Mouse (Mus musculus): ENCODE measurements around the gene Dxo. TPM values are rescaled to one million over a fixed set of nuclear protein-coding genes. Genes with fewer than 3 reads are reported as not detected.

Gene Dxo
- polyA plus RNA-seq, 1 experiment from 2014 or later = 77.7 TPM

GRCm38 (mm10) chr17:34837464-34838324 is 875 bp downstream of the Dxo start:
- H3K4me2 ChIP-seq (replicated peaks) = peak overlapping the region; percentile 99
- H3K4me3 ChIP-seq = peak overlapping the region; percentile 85
- peak overlapping the region; percentile 67 for H3K27ac ChIP-seq
- H3K9ac ChIP-seq = peak overlapping the region; percentile 84
- H3K9me3 ChIP-seq = no peaks in the 10 kb centered on the region
- ATAC-seq (ENCODE audit: insufficient number of reproducible peaks, insufficient read depth, low FRiP score, low TSS enrichment) = no peak
- peaks cover 20% of the 10 kb centered on the region for H3K4me1 ChIP-seq
- H3K36me3 ChIP-seq = peaks cover 53% of the 10 kb centered on the region
- WGBS = 39% methylated on average over 43 of the region's 43 CpGs
- no peaks in the 10 kb centered on the region for H3K27me3 ChIP-seq

- Histone ChIP-seq H3K4me3 (0 out of 2 replicates have a peak overlapping the region, but pooled peaks have one; percentile 85), H3K9me3 (no peaks in the 10 kb centered on the region), H3K4me2 (replicated peaks) (peak overlapping the region; percentile 99)
Measured at GRCm38 (mm10) chr17:34838785-34839184, 2.0 kb downstream of the Dxo start.

GRCm38 (mm10) chr17:34840736-34841307 is 4.0 kb downstream of the Dxo start:
- Histone ChIP-seq H3K27me3 (no peaks in the 10 kb centered on the region), H3K4me1 (peaks cover 17% of the 10 kb centered on the region), H3K9me3 (no peaks in the 10 kb centered on the region), H3K36me3 (peaks cover 72% of the 10 kb centered on the region), H3K9ac (no peak overlapping the region), H3K4me2 (replicated peaks) (no peak overlapping the region), H3K27ac (no peak overlapping the region), H3K4me3 (no peak overlapping the region)
- WGBS = 82% methylated on average over 6 of the region's 6 CpGs
- no peak for ATAC-seq (ENCODE audit: insufficient number of reproducible peaks, insufficient read depth, low FRiP score, low TSS enrichment)

More at GRCm38 (mm10) chr17:34838785-34839184, 2.0 kb downstream of the Dxo start:
- Histone ChIP-seq H3K9ac (no peak overlapping the region), H3K36me3 (peaks cover 51% of the 10 kb centered on the region), H3K27ac (no peak overlapping the region), H3K4me1 (peaks cover 20% of the 10 kb centered on the region), H3K27me3 (no peaks in the 10 kb centered on the region)
- 87% methylated on average over 7 of the region's 7 CpGs for WGBS
- no peak for ATAC-seq (ENCODE audit: insufficient number of reproducible peaks, insufficient read depth, low FRiP score, low TSS enrichment)

GRCm38 (mm10) chr17:34844884-34845283 is 8.1 kb downstream of the Dxo start:
- WGBS = 93% methylated on average over 13 of the region's 13 CpGs
- Histone ChIP-seq H3K9ac (no peak overlapping the region), H3K4me2 (replicated peaks) (no peak overlapping the region), H3K9me3 (no peaks in the 10 kb centered on the region), H3K4me1 (peaks cover 6% of the 10 kb centered on the region; the same call in 1 of the 2 replicates), H3K4me3 (no peak overlapping the region), H3K36me3 (peaks cover 79% of the 10 kb centered on the region), H3K27me3 (no peaks in the 10 kb centered on the region), H3K27ac (no peak overlapping the region)
- no peak for ATAC-seq (ENCODE audit: insufficient number of reproducible peaks, insufficient read depth, low FRiP score, low TSS enrichment)

- no peak overlapping the region for H3K4me2 ChIP-seq (replicated peaks)
- H3K4me3 ChIP-seq = no peak overlapping the region
- no peaks in the 10 kb centered on the region for H3K9me3 ChIP-seq
- WGBS = 84% methylated on average over 6 of the region's 6 CpGs
- H3K27ac ChIP-seq = no peak overlapping the region
- no peaks in the 10 kb centered on the region for H3K27me3 ChIP-seq
- no peak for ATAC-seq (ENCODE audit: insufficient number of reproducible peaks, insufficient read depth, low FRiP score, low TSS enrichment)
- H3K9ac ChIP-seq = no peak overlapping the region
- peaks cover 17% of the 10 kb centered on the region for H3K4me1 ChIP-seq
- H3K36me3 ChIP-seq = peaks cover 58% of the 10 kb centered on the region
Measured at GRCm38 (mm10) chr17:34847192-34847591, 10.4 kb downstream of the Dxo start.

GRCm38 (mm10) chr17:34847615-34848014 is 10.8 kb downstream of the Dxo start:
- Histone ChIP-seq H3K27ac (no peak overlapping the region), H3K9ac (no peak overlapping the region), H3K4me2 (replicated peaks) (no peak overlapping the region), H3K36me3 (peaks cover 58% of the 10 kb centered on the region), H3K4me3 (no peak overlapping the region), H3K9me3 (no peaks in the 10 kb centered on the region), H3K27me3 (no peaks in the 10 kb centered on the region), H3K4me1 (peaks cover 17% of the 10 kb centered on the region)
- no peak for ATAC-seq (ENCODE audit: insufficient number of reproducible peaks, insufficient read depth, low FRiP score, low TSS enrichment)
- 90% methylated on average over 7 of the region's 7 CpGs for WGBS

GRCm38 (mm10) chr17:34849722-34850516 is 13.1 kb downstream of the Dxo start, which contains the start of the genes Skiv2l and Nelfe:
TSS of gene Skiv2l (minus strand) at chr17:34850210.
TSS of gene Nelfe (plus strand) at chr17:34850391.
- Histone ChIP-seq H3K27ac (peak within 1 kb of the TSS; percentile 24; the same call in 1 of the 2 replicates), H3K4me3 (peak within 1 kb of the TSS; percentile 61), H3K4me1 (peaks cover 17% of the 10 kb centered on the region), H3K36me3 (peaks cover 59% of the 10 kb centered on the region), H3K27me3 (no peaks in the 10 kb centered on the region), H3K4me2 (replicated peaks) (peak within 1 kb of the TSS; percentile 83), H3K9me3 (no peaks in the 10 kb centered on the region), H3K9ac (peak within 1 kb of the TSS; percentile 70)
- ATAC-seq (ENCODE audit: insufficient number of reproducible peaks, insufficient read depth, low FRiP score, low TSS enrichment) = peak; percentile 94
- WGBS = under 1% methylated on average over 61 of the region's 65 CpGs

- peaks cover 17% of the 10 kb centered on the region for H3K4me1 ChIP-seq
- no peaks in the 10 kb centered on the region for H3K9me3 ChIP-seq
- H3K4me2 ChIP-seq (replicated peaks) = peak overlapping the region; percentile 83
- H3K36me3 ChIP-seq = peaks cover 56% of the 10 kb centered on the region
- 2% methylated on average over 25 of the region's 25 CpGs for WGBS
- peak overlapping the region; percentile 70 for H3K9ac ChIP-seq
- ATAC-seq (ENCODE audit: insufficient number of reproducible peaks, insufficient read depth, low FRiP score, low TSS enrichment) = peak; percentile 16
- H3K27me3 ChIP-seq = no peaks in the 10 kb centered on the region
- peak overlapping the region; percentile 24; the same call in 1 of the 2 replicates for H3K27ac ChIP-seq
- H3K4me3 ChIP-seq = peak overlapping the region; percentile 61
Measured at GRCm38 (mm10) chr17:34850517-34851125, 13.8 kb downstream of the Dxo start.

- no peak overlapping the region for H3K4me3 ChIP-seq
- H3K27me3 ChIP-seq = no peaks in the 10 kb centered on the region
- no peak for ATAC-seq (ENCODE audit: insufficient number of reproducible peaks, insufficient read depth, low FRiP score, low TSS enrichment)
- H3K9ac ChIP-seq = no peak overlapping the region
- H3K4me1 ChIP-seq = peaks cover 17% of the 10 kb centered on the region
- H3K27ac ChIP-seq = no peak overlapping the region
- WGBS = 56% methylated on average over 8 of the region's 8 CpGs
- no peaks in the 10 kb centered on the region for H3K9me3 ChIP-seq
- peaks cover 43% of the 10 kb centered on the region for H3K36me3 ChIP-seq
- H3K4me2 ChIP-seq (replicated peaks) = no peak overlapping the region
Measured at GRCm38 (mm10) chr17:34853511-34853910, 16.7 kb downstream of the Dxo start.

GRCm38 (mm10) chr17:34854761-34855160 is 17.9 kb downstream of the Dxo start:
- Histone ChIP-seq H3K4me2 (replicated peaks) (no peak overlapping the region), H3K36me3 (peaks cover 43% of the 10 kb centered on the region), H3K4me3 (no peak overlapping the region), H3K27me3 (no peaks in the 10 kb centered on the region), H3K9ac (no peak overlapping the region), H3K27ac (no peak overlapping the region), H3K9me3 (no peaks in the 10 kb centered on the region), H3K4me1 (peaks cover 11% of the 10 kb centered on the region)
- no peak for ATAC-seq (ENCODE audit: insufficient number of reproducible peaks, insufficient read depth, low FRiP score, low TSS enrichment)
- WGBS = 75% methylated on average over 3 of the region's 3 CpGs

GRCm38 (mm10) chr17:34855825-34856224 is 19.0 kb downstream of the Dxo start:
- ATAC-seq (ENCODE audit: insufficient number of reproducible peaks, insufficient read depth, low FRiP score, low TSS enrichment) = no peak
- no peak overlapping the region for H3K4me3 ChIP-seq
- H3K9ac ChIP-seq = no peak overlapping the region
- peaks cover 10% of the 10 kb centered on the region for H3K4me1 ChIP-seq
- H3K36me3 ChIP-seq = peaks cover 43% of the 10 kb centered on the region
- no peaks in the 10 kb centered on the region for H3K27me3 ChIP-seq
- 38% methylated on average over 3 of the region's 3 CpGs for WGBS
- H3K9me3 ChIP-seq = no peaks in the 10 kb centered on the region
- no peak overlapping the region for H3K27ac ChIP-seq
- H3K4me2 ChIP-seq (replicated peaks) = no peak overlapping the region
